Mouse (Mus musculus): ENCODE data around the gene Plxna2.

DNA sequence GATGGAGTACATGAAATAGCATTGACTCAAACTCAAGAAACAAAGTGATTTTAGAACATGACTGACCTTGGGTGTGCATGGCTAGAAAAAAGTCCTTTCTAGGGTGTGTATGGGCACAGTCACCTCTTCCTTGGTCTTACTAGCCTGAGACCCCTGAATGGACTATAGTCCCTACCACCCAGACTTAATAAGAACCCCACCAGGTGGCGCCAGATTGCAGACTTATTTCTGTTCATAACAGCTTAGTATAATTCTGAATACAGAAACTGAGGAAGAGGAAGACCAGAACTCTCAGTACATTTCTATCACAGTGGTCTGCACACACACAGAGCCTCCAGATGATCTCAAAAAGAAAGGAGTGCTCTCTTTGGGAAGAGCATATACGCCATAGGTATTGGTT lies 135.2 kb downstream of the Plxna2 start:
- TF ChIP-seq CTCF (IDR thresholded peaks at IDR 0.05; ENCODE audit: borderline replicate concordance, control insufficient read depth, extremely low read depth, insufficient read depth, low read length, poor library complexity) (no peak), POLR2A (IDR thresholded peaks at IDR 0.05; ENCODE audit: control insufficient read depth, extremely low read depth, insufficient read depth, low read length, poor library complexity) (no peak)
